Mouse (Mus musculus) neural tube, embryonic 13.5 days (tissue): ENCODE results near the gene Cntn5. TPM values are rescaled to one million over a fixed set of nuclear protein-coding genes. Genes with fewer than 3 reads are reported as not detected.

Experiments
- ATAC-seq: fragments of 200-750 bp; cut with Nextera tagmentation; 2 replicates; pipeline ENCODE4 v1.8.0; 2017; ENCODE audit warnings: low read depth, mild to moderate bottlenecking, moderate TSS enrichment, moderate library complexity
- H3K27ac ChIP-seq: fragments of 300-500 bp; sonication (generic); replicated peaks from 2 replicates; pipeline ENCODE4 v1.5.1; 2015; ENCODE audit warnings: moderate library complexity, mild to moderate bottlenecking, inconsistent platforms
- H3K27me3 ChIP-seq: fragments of 300-500 bp; sonication (generic); 2 replicates; pipeline ENCODE4 v1.6.1; 2015; ENCODE audit warnings: mild to moderate bottlenecking, inconsistent platforms
- H3K36me3 ChIP-seq: fragments of 300-500 bp; sonication (generic); 2 replicates; pipeline ENCODE4 v1.6.1; 2015; ENCODE audit warnings: mild to moderate bottlenecking, inconsistent platforms
- H3K4me1 ChIP-seq: fragments of 300-500 bp; sonication (generic); replicated peaks from 2 replicates; pipeline ENCODE4 v1.6.1; 2015; ENCODE audit warnings: inconsistent platforms
- H3K4me2 ChIP-seq: fragments of 300-500 bp; sonication (generic); 2 replicates; pipeline ENCODE4 v1.6.1; 2015; ENCODE audit warnings: inconsistent platforms, mild to moderate bottlenecking, moderate library complexity
- H3K4me3 ChIP-seq: fragments of 300-500 bp; sonication (generic); 2 replicates; pipeline ENCODE4 v1.5.1; 2015; ENCODE audit warnings: mild to moderate bottlenecking, inconsistent platforms
- H3K9ac ChIP-seq: fragments of 300-500 bp; sonication (generic); 2 replicates; pipeline ENCODE4 v1.6.1; 2015; ENCODE audit warnings: moderate library complexity, mild to moderate bottlenecking, inconsistent platforms
- H3K9me3 ChIP-seq: fragments of 300-500 bp; sonication (generic); 2 replicates; pipeline ENCODE4 v1.6.1; 2016; ENCODE audit warnings: inconsistent platforms
- WGBS: fragments of 180-500 bp; shearing (Covaris S2); methylation state at CpG from one replicate; pipeline ENCODE4 v1.1.7; 2015; 5-methylcytosine and 5-hydroxymethylcytosine counted together
- polyA plus RNA-seq: library from polyadenylated mRNA; unstranded; fragments of >200 nt; fragmentation: Nextera tagmentation; extraction: Ambion mirVana; gene quantifications from 2 replicates; pipeline ENCODE4 v1.2.1, GENCODE M21; 2015

Cntn5 gene
- polyA plus RNA-seq, 1 experiment from 2014 or later: 14.4 TPM

- Histone ChIP-seq H3K9ac (no peak overlapping the region), H3K9me3 (no peaks in the 10 kb centered on the region), H3K4me2 (no peak overlapping the region), H3K4me1 (no peaks in the 10 kb centered on the region), H3K27me3 (no peaks in the 10 kb centered on the region), H3K27ac (no peak overlapping the region), H3K36me3 (no peaks in the 10 kb centered on the region), H3K4me3 (no peak overlapping the region)
- no peak for ATAC-seq
- 97% methylated on average over 4 of the region's 4 CpGs for WGBS
These were observed 182.5 kb downstream of the Cntn5 start for GRCm38 (mm10) chr9:10722121-10722520.

- WGBS: 30% methylated on average over 3 of the region's 3 CpGs
- H3K27me3 ChIP-seq: no peaks in the 10 kb centered on the region
- H3K4me2 ChIP-seq: no peak overlapping the region
These were observed 185.6 kb downstream of the Cntn5 start for GRCm38 (mm10) chr9:10718986-10719385.

GRCm38 (mm10) chr9:10713641-10714040 lies 190.9 kb downstream of the Cntn5 start:
- no peak overlapping the region for H3K9ac ChIP-seq
- no peaks in the 10 kb centered on the region for H3K9me3 ChIP-seq
- 9% methylated on average over 1 of the region's 1 CpGs for WGBS
- no peak overlapping the region for H3K4me3 ChIP-seq
- no peak overlapping the region for H3K27ac ChIP-seq
- no peaks in the 10 kb centered on the region for H3K27me3 ChIP-seq
- ATAC-seq: no peak
- no peaks in the 10 kb centered on the region for H3K36me3 ChIP-seq
- H3K4me1 ChIP-seq: no peaks in the 10 kb centered on the region
- H3K4me2 ChIP-seq: no peak overlapping the region

More at GRCm38 (mm10) chr9:10718986-10719385, 185.6 kb downstream of the Cntn5 start:
- Histone ChIP-seq H3K4me3 (no peak overlapping the region), H3K27ac (no peak overlapping the region), H3K36me3 (no peaks in the 10 kb centered on the region), H3K9ac (no peak overlapping the region), H3K9me3 (no peaks in the 10 kb centered on the region), H3K4me1 (no peaks in the 10 kb centered on the region)
- ATAC-seq: no peak

DNA sequence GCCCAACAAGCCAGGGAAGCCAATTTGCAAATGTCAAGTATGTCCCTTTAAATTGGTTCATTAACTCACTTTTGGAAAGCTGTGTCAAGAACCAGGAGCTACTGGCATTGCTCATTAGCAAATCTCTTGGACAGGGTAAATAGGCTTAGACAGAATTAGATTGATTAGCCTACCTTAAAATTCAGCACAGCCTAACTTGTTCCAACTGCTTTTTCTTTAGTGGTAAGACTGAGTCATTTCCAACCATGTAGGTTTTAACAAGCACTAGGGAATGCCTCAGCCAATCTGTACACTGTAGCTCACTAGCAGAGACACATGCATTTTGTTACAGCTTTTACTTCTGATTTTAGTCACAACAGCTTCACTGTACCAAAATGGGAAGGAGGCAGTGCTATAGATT lies 222.9 kb downstream of the Cntn5 start:
- Histone ChIP-seq H3K27ac (no peak overlapping the region), H3K4me3 (no peak overlapping the region), H3K9me3 (no peaks in the 10 kb centered on the region), H3K36me3 (no peaks in the 10 kb centered on the region), H3K4me2 (no peak overlapping the region), H3K27me3 (no peaks in the 10 kb centered on the region), H3K4me1 (no peaks in the 10 kb centered on the region), H3K9ac (no peak overlapping the region)
- no peak for ATAC-seq

DNA sequence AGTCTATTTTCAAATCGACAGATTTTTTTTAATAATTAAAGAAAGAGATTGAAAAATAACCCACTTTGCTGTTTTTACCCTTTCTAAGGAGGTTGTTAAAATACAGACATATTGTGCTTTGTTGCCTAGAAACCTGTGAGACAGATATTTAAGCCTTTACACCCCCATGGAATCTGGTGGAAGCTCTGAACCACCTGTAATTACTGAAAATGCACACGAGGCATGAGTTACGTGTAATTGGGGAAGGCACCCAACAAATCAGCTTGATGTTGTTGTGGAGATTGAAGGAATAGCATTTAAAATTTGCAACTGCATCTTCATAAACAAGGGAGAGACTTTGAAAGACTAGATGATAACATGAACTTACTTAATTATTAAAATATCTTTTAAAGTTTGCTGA lies 223.4 kb downstream of the Cntn5 start:
- Histone ChIP-seq H3K9me3 (no peaks in the 10 kb centered on the region), H3K4me1 (no peaks in the 10 kb centered on the region), H3K27me3 (no peaks in the 10 kb centered on the region), H3K4me2 (no peak overlapping the region), H3K9ac (no peak overlapping the region), H3K36me3 (no peaks in the 10 kb centered on the region), H3K4me3 (no peak overlapping the region), H3K27ac (no peak overlapping the region)
- ATAC-seq: no peak
- 81% methylated on average over 3 of the region's 3 CpGs for WGBS

DNA sequence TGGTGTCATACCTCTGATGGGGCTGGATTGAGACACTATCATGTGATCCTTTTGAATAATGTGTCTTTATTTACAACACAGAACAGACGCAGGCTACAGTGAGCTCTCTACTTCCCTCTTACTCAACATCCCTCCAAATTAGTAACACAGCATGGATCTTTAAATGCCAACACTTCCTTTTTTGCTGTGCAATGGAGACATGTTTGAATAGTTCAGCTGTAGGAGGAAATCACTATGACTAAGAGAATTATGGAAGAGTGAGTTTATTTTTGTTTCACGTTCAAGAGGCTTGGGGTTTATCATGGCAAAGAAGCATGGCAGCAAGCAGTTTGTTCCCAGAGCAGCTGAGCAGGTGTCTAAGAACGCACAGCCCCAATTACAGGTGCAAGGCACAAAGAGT lies 235.9 kb downstream of the Cntn5 start:
- Histone ChIP-seq H3K27ac (no peak overlapping the region), H3K4me2 (no peak overlapping the region), H3K9ac (no peak overlapping the region), H3K4me3 (no peak overlapping the region), H3K27me3 (no peaks in the 10 kb centered on the region), H3K9me3 (no peaks in the 10 kb centered on the region), H3K4me1 (no peaks in the 10 kb centered on the region), H3K36me3 (no peaks in the 10 kb centered on the region)
- ATAC-seq: no peak
- 72% methylated on average over 3 of the region's 3 CpGs for WGBS

DNA sequence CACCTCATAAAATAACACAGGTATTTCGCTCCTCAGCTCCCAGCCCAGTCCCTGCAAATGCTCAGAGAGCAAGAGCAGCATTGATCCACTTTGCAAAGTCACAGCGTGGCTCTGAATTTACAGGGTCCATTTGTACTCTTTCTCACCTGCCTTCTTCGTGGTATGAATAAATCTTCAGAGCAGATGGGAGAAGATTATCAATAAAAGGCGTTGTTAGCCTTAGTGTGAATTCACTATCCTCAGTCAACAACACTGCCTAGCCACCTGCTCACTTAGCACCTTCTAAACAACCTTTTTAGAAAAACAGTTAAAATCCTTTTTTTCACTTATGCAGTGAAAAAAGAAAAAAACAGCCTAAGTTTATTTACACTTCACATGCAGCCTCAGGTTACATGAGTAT lies 237.1 kb downstream of the Cntn5 start:
- WGBS: 63% methylated on average over 4 of the region's 4 CpGs
- Histone ChIP-seq H3K4me2 (no peak overlapping the region), H3K36me3 (no peaks in the 10 kb centered on the region), H3K27ac (no peak overlapping the region), H3K27me3 (no peaks in the 10 kb centered on the region), H3K9me3 (no peaks in the 10 kb centered on the region), H3K4me1 (no peaks in the 10 kb centered on the region), H3K9ac (no peak overlapping the region), H3K4me3 (no peak overlapping the region)
- ATAC-seq: no peak

DNA sequence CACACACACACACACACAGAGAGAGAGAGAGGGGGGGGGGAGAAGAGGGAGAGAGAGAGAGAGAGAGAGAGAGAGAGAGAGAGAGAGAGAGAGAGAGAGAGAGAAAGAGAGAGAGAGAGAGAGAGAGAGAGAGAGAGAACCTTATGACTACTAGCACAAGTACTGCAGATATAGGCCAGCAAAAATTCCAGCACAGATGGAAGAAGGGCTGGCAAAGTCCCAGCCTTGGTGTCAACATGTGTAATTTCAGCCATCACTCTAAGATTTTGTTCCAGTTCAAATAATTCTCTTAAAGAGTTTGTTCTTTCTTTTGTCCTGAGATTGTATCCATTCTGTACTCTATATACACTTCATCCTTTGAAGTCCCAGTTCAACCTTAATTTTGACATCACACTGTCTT lies 238.8 kb downstream of the Cntn5 start:
- H3K4me1 ChIP-seq: no peaks in the 10 kb centered on the region
- no peaks in the 10 kb centered on the region for H3K27me3 ChIP-seq
- no peak overlapping the region for H3K4me2 ChIP-seq
- H3K27ac ChIP-seq: no peak overlapping the region
- ATAC-seq: no peak
- no peaks in the 10 kb centered on the region for H3K36me3 ChIP-seq
- H3K9me3 ChIP-seq: no peaks in the 10 kb centered on the region
- H3K4me3 ChIP-seq: no peak overlapping the region
- no peak overlapping the region for H3K9ac ChIP-seq

DNA sequence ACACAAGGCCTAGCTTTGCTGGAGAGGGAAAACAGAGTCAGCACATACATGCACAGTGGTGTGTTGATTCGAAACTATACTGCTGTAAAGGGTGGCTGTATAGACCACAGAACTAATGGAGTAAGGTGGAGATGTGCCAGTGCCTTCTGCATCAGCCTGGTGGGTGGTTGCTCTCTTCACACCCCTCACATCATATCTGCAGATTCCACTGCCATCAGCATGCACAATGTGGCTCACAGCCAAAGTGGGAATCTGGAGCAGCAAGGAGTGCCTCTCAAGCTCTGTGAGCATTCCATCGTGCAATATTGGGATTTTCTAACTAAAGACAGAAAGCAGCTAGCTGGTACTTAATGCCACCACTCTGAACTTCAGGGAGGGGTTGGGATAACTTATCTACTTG lies 241.5 kb downstream of the Cntn5 start:
- no peaks in the 10 kb centered on the region for H3K4me1 ChIP-seq
- no peaks in the 10 kb centered on the region for H3K36me3 ChIP-seq
- H3K9me3 ChIP-seq: no peaks in the 10 kb centered on the region
- 83% methylated on average over 2 of the region's 2 CpGs for WGBS
- no peak overlapping the region for H3K4me2 ChIP-seq
- no peaks in the 10 kb centered on the region for H3K27me3 ChIP-seq
- H3K4me3 ChIP-seq: no peak overlapping the region
- no peak overlapping the region for H3K9ac ChIP-seq
- ATAC-seq: no peak
- H3K27ac ChIP-seq: no peak overlapping the region

- Histone ChIP-seq H3K27me3 (no peaks in the 10 kb centered on the region), H3K4me2 (no peak overlapping the region), H3K9me3 (no peaks in the 10 kb centered on the region), H3K27ac (no peak overlapping the region), H3K36me3 (no peaks in the 10 kb centered on the region), H3K9ac (no peak overlapping the region), H3K4me3 (no peak overlapping the region), H3K4me1 (0 out of 2 replicates have a peak, but pooled peaks cover 5% of the 10 kb centered on the region)
- no peak for ATAC-seq
- 67% methylated on average over 1 of the region's 1 CpGs for WGBS
These were observed 245.1 kb downstream of the Cntn5 start for GRCm38 (mm10) chr9:10659478-10659877.

- no peak for ATAC-seq
These were observed 246.5 kb downstream of the Cntn5 start for GRCm38 (mm10) chr9:10658086-10658485.

DNA sequence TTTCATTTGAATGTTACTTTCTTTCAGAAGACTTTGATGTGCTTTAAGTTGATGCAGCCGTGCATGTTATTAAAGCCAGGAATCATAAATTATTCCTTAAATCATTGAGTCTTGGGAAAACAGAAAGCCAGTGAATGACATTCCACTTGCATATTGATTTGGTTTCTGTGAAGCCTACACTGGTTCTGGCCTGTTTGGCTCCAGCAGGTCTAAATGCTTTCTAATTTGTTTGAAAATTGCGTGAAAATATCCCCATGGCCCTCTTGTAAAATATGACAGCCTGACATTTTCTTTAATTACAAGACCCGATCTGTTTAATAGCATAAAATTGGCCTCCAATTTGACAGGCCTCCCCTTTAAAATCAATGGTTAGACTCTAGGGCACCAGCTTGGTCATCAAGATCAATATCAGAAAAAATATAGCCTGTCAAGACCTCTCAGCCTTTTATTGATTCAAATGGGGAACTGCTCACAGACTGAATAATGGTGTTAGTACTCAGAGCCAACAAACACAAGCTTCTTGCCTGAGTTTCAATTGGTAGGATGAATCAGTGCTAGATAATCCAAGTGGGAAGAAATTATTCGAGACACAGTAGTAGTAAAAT lies 247.3 kb downstream of the Cntn5 start:
- Histone ChIP-seq H3K4me2 (no peak overlapping the region), H3K36me3 (no peaks in the 10 kb centered on the region), H3K9me3 (no peaks in the 10 kb centered on the region), H3K9ac (no peak overlapping the region), H3K27me3 (no peaks in the 10 kb centered on the region), H3K4me3 (no peak overlapping the region), H3K27ac (no peak overlapping the region), H3K4me1 (0 out of 2 replicates have a peak, but pooled peaks cover 5% of the 10 kb centered on the region)
- no peak for ATAC-seq
- 37% methylated on average over 4 of the region's 4 CpGs for WGBS

More at GRCm38 (mm10) chr9:10658086-10658485, 246.5 kb downstream of the Cntn5 start:
- Histone ChIP-seq H3K27me3 (no peaks in the 10 kb centered on the region), H3K9ac (no peak overlapping the region), H3K4me3 (no peak overlapping the region), H3K4me2 (no peak overlapping the region), H3K4me1 (0 out of 2 replicates have a peak, but pooled peaks cover 5% of the 10 kb centered on the region), H3K9me3 (no peaks in the 10 kb centered on the region), H3K36me3 (no peaks in the 10 kb centered on the region), H3K27ac (no peak overlapping the region)
- 89% methylated on average over 1 of the region's 1 CpGs for WGBS

- no peak overlapping the region for H3K9ac ChIP-seq
- no peak overlapping the region for H3K4me2 ChIP-seq
- no peak overlapping the region for H3K4me3 ChIP-seq
- 94% methylated on average over 1 of the region's 1 CpGs for WGBS
- ATAC-seq: no peak
- H3K9me3 ChIP-seq: no peaks in the 10 kb centered on the region
- peaks cover 4% of the 10 kb centered on the region; the same call in 1 of the 2 replicates for H3K4me1 ChIP-seq
- no peaks in the 10 kb centered on the region for H3K36me3 ChIP-seq
- no peak overlapping the region for H3K27ac ChIP-seq
- H3K27me3 ChIP-seq: no peaks in the 10 kb centered on the region
These were observed 253.9 kb downstream of the Cntn5 start for GRCm38 (mm10) chr9:10650632-10651031.
